Comparison of ENCODE assay signal across 8 mouse cellular contexts in the genomic region with DNA sequence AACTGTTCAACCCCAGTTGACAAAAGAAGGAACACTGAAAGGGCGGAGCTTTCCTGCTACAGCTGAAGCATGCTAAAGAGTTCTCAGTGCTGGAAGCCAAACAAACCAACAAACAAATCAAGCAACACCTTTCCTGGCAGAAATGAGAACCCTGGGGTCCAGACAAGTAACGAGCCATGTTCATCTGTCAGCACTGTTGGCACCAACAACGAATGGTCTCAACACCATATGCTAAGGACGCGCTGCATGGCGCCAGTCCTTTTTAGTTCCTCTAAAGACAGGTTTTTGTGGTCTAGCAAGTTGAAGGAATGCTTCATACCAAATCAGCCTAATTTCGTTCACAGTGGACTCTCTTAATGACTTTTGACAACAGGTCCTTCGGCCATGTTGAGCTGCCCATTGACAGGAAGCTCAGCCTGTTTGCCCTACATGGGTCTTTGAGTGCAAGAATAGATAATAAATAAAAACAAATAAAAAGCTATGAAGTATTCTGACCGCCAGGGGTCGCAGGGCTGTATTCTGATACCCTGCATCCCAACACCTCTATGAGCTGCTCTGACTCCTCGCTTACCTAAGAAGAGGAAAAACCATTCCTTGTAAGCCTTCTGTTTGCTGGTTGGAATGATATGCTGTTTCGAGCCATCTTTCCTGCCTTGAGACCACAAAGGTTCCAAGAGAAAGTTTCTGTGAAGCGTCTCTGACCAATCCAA. TPM values are rescaled to one million over a fixed set of nuclear protein-coding genes. Genes with fewer than 3 reads are reported as not detected.
A peak's percentile ranks its signal among the peaks of the same experiment; 100 is the strongest.
DNase-seq lines count a peak whose midpoint lies in the region; ATAC-seq and TF ChIP-seq lines count a peak whose summit lies in the region.

No protein-coding gene starts in this region.

- no peaks in the 10 kb centered on the region for H3K9me3 ChIP-seq in liver, embryonic 16.5 days (replicated peaks; ENCODE audit: control insufficient read depth, low read length)

- no peaks in the 10 kb centered on the region for H3K4me1 ChIP-seq in heart, adult 2 months (ENCODE audit: control insufficient read depth, insufficient read depth, low read length)
- no peaks in the 10 kb centered on the region for H3K4me1 ChIP-seq in liver, embryonic 16.5 days (ENCODE audit: control insufficient read depth, low read depth, low read length)

- H3K4me3 ChIP-seq in heart, adult 2 months, result no peak overlapping the region
- H3K4me3 ChIP-seq in liver, embryonic 16.5 days (ENCODE audit: low read depth, low read length), result no peak overlapping the region

- ATAC-seq in liver, embryonic 16.5 days (ENCODE audit: low read depth), result peak; percentile 27; the same call in 1 of the 2 replicates

- no peaks in the 10 kb centered on the region for H3K27me3 ChIP-seq in heart, adult 2 months (ENCODE audit: control insufficient read depth, insufficient read depth, low read length)
- H3K27me3 ChIP-seq in liver, embryonic 16.5 days (ENCODE audit: control insufficient read depth, insufficient read depth, low read depth, low read length), result no peaks in the 10 kb centered on the region

- TF ChIP-seq CTCF in heart, adult 2 months (IDR thresholded peaks at IDR 0.05), result peak; percentile 78

- peaks cover 2% of the 10 kb centered on the region for H3K36me3 ChIP-seq in heart, adult 2 months (ENCODE audit: control insufficient read depth, insufficient read depth, low read length)
- no peaks in the 10 kb centered on the region for H3K36me3 ChIP-seq in liver, embryonic 16.5 days (ENCODE audit: control insufficient read depth, insufficient read depth)

- no peak for TF ChIP-seq EP300 in heart, adult 2 months (IDR thresholded peaks at IDR 0.05; ENCODE audit: insufficient read depth, low read depth, low read length)

- DNase-seq in heart, adult 2 months, result peak; percentile 28 to 37
- no peak for DNase-seq in heart, postnatal 25 days (ENCODE audit: low spot score)
- DNase-seq in A20 (ENCODE audit: low read depth, low spot score), result peak; percentile 69
- peak; percentile 45 for DNase-seq in adrenal gland, adult 2 months
- DNase-seq in embryo, embryonic 11 days, result peak; percentile 51
- peak; percentile 75 for DNase-seq in induced T-regulatory cell, adult 2 months (ENCODE audit: low read depth)
- DNase-seq in retina, postnatal 1 day, result peak; percentile 64

- no peak overlapping the region for H3K27ac ChIP-seq in heart, adult 2 months
- no peak overlapping the region for H3K27ac ChIP-seq in liver, embryonic 16.5 days (ENCODE audit: low read length)

- intact Hi-C loops in heart, adult 2 months (cut with DNase I), result loop anchor here (1.0 to 2.0 kb wide), 2 partner anchors 52 to 95 kb away; no protein-coding TSS in a partner anchor
- intact Hi-C loops in heart, postnatal 25 days (cut with DNase I), result loop anchor here (2.0 to 5.0 kb wide), 2 partner anchors 53 to 91 kb away; a partner anchor contains a TSS

- TF ChIP-seq POLR2A in heart, adult 2 months (IDR thresholded peaks at IDR 0.05; ENCODE audit: insufficient read depth, low read depth, low read length), result no peak

- H3K4me2 ChIP-seq in liver, embryonic 16.5 days (ENCODE audit: low read depth, low read length), result no peak overlapping the region

- no peaks in the 10 kb centered on the region for H3K79me2 ChIP-seq in heart, adult 2 months (replicated peaks; ENCODE audit: control insufficient read depth, insufficient read depth, low read length)

- H3K9ac ChIP-seq in heart, adult 2 months (ENCODE audit: low read depth, low read length), result no peak overlapping the region
- H3K9ac ChIP-seq in liver, embryonic 16.5 days (ENCODE audit: low read depth, low read length), result no peak overlapping the region

- 63% methylated on average over 13 of the region's 13 CpGs for WGBS in heart, adult 2 months
- 50% methylated on average over 13 of the region's 13 CpGs for WGBS in liver, embryonic 16.5 days (ENCODE audit: insufficient replicate concordance)

RNA-seq across cellular contexts. Expression of a gene that starts 53.2 kb away (rescaled TPM):
- total RNA-seq in heart, adult 2 months (2021), result 10 to 100 TPM; 38.1 to 48.3 TPM
- polyA plus RNA-seq in heart, adult 2 months (2012; rRNA removed), result 6.5 and 10.0 TPM in 2 replicates
- total RNA-seq in heart, postnatal 25 days (2021), result 10 to 100 TPM; 40.0 to 47.8 TPM
- 10 to 100 TPM; 64.5 to 83.6 TPM for total RNA-seq in adrenal gland, adult 2 months (2021)
- 4.7 and 6.1 TPM in 2 replicates for polyA plus RNA-seq in adrenal gland, adult 2 months (2012; rRNA removed)
- 10.0 and 10.7 TPM in 2 replicates for polyA plus RNA-seq in liver, embryonic 16.5 days (2015; fragmentation: Nextera tagmentation; extraction: Ambion mirVana)
